Mouse (Mus musculus): ENCODE data around the gene Cdk6.
"Not testable (repeated sequence)": the region's sequence is repeated elsewhere in the genome, so short reads cannot be mapped to it uniquely, and the experiment has no call there.

Cdk6 gene

DNA sequence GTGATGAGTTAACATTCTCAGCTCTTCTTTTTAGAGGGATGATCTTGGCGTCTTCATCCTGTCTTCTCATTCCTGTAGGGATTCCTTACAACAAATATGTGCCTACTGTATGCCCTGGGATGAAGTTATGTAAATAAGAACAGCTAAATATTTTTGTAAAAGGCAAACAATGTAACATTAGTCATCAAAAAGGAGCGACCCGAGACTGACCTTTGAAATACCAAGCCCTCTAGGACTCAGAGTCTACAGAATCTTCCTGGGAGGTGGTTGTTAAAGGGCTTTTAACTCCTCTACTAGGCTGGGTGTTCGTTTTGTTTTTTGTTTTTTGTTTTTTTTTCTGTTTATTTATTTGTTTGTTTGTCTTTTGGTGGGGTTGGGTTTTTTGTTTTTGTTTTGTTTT, 4.3 kb downstream of the Cdk6 start:
- not testable (repeated sequence) for DNase-seq

- DNase-seq, result not testable (repeated sequence)
Observed at GRCm38 (mm10) chr5:3349393-3349792, 8.1 kb downstream of the Cdk6 start.

GRCm38 (mm10) chr5:3351836-3352235, 10.6 kb downstream of the Cdk6 start:
- DNase-seq, result not testable (repeated sequence)

DNA sequence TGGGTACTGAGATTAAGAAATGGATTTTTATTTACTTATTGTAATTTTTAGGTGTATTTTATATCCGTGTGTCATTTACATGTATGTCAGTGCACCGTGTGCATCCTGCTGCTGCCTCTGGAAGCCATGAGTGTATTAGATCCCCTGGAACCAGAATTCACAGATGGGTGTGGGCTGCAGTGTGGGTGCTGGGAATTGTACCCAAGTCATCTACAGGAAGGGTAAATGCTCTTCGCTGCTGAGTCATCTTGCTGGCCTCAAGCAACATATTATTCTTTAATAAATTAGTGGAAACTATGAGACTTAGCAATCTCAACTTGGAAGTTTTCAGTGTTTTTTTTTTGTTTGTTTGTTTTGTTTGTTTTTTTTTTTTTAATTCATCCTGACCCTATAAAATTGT, 11.0 kb downstream of the Cdk6 start:
- no peak for DNase-seq

DNA sequence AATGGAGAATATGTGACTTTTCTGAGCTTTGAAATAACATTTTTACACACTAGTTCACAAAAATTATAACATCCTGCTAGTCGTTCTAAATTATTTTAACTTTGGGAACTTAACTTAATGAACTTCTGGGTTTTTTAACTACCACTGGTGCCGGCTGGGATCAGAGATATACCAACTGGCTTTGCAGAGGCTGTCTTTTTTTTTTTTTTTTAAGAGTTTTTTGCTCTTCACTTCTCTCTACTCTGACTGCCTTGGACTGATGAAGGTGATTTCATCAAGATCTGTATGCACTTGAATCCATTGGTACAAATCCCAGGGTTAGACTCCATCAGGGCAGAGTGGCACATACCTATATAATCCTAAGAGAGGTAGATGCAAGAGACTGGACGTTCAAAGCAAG, 11.5 kb downstream of the Cdk6 start:
- no peak for DNase-seq

DNA sequence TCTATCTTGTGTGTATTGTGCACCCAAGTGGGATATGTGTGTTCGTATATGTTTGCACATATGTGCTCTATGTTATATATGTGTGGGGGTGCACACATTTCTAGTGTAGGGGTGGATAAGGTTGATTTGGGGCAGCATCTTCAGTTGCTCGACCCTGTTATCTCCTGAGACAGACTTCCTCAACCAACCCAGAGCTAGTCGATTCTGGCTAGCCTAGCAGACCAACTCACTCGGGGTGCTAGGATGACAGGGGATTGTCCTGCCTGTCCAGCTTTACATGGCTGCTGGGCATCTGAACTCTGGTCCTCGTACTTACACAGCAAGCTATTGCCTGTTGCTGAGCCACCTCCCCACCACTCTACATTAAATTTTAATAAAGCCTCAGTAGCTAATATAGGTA, 13.0 kb downstream of the Cdk6 start:
- DNase-seq, result no peak

- DNase-seq, result no peak
Observed at GRCm38 (mm10) chr5:3355032-3355536, 13.8 kb downstream of the Cdk6 start.

DNA sequence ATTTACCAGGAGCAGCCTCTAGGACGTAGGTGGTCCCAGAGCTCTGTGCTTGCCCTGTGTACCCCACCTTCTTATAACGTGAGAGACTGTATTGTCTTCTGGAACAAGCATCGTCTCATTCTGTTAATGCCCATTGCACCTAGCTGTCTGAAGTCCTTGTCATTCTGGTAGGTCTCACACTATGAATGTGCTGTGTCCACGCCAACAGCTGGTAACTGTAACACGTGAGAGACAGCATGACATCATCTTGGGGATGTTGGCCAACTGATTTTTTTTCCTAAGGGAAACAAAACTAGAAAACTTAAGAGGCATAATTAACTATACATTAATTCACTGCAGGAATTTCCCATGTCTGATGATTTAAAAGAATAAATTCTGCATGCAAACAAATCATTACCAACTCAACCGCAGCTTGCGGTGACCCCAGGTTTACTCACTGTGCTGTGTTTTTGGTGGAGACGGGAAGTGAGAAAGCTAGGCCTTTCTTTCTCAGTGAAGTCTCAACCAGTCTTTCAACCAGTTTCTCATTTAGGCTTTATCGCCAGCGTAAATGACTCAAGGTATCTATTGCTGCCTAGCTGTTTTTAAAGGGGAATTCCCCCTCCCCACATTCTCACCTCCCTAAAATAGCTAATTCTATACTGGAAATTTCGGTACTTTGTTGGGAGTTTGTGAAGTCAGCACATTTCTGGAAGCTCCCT, 14.4 kb downstream of the Cdk6 start:
- no peak for DNase-seq

DNA sequence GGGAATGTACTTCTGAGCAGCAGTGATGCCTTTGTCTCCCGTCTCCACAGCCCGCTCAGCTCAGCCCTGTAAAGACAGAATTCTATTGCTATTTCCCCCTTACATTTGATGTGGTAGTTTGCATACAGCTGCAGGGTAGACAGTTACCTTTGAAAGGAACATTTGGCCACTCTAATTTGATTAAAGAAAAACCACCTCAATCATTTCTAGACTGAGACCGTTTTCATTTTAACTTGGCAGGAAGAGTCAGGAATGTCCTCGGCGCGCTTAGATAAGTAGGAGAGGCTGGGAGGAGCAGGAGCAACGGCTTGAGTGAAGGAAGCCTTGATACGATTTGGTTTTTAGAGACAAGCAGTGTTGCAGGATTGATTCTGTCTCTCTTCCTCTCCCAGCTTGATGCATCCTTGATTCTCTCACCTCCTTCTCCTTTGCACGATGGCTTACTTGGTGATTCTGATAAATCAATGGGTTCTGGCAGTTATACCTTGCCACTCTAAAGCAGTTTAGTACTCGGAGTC, 15.0 kb downstream of the Cdk6 start:
- DNase-seq, result no peak

DNA sequence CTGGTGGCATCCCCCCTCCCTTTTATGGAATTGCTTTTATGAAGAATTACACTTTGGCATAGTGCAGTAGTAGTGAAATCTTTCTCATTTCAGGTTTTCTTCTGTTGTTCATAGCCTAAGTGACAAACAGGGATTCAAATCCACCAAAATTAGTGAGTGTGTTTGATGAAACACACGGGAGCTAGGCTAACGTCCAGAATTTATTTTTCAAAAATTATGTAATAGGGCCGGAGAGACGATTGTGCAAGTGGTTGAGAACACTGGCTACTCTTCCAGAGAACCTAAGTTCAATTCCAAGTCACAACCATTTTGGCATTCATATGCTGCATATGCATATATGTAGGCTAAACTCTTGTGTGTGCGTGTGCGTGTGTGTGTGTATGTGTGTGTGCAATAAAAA, 16.2 kb downstream of the Cdk6 start:
- no peak for DNase-seq

GRCm38 (mm10) chr5:3358687-3359520, 17.6 kb downstream of the Cdk6 start:
- DNase-seq, result no peak

DNA sequence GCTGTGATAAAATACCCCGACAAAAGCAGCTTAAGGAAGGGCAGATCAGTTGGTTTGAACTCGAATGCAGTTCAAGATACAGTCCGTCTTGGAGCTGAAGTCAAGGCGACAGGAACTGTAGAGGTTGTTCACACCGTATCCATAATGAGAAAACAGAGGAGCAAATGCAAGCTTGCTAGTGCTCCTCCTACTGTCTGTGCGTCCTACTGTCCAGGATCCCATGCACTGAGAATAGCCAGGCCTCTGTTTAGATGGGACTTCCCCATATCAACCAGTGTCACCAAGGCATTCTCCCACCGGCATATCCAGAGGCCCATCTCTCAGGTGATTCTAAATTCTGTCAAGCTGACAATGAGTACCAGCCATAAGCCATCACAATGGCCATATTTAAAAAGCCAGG, 18.6 kb downstream of the Cdk6 start:
- no peak for DNase-seq

DNA sequence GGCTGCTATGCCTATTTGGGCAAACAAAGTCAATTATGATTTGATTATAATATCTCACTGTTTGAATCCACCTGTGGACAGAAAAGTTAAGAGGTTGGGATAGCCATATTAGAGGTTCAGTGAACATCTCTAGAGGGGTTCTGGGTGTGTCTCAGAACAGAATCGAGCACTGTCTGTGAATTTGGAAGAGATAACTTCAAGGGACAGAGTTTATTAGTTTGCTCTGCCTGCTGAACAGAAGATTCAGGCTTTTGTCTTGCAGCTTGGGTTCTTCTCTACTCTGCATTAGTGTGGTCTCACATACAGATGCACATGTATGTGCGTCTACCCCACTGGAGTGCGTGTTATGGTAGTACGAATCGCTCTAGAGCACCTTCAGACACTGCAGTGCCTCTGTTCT, 20.0 kb downstream of the Cdk6 start:
- DNase-seq, result no peak

GRCm38 (mm10) chr5:3362111-3362510, 20.8 kb downstream of the Cdk6 start:
- no peak for DNase-seq

GRCm38 (mm10) chr5:3363036-3363983, 22.0 kb downstream of the Cdk6 start:
- no peak for DNase-seq

- DNase-seq, result no peak
Observed at GRCm38 (mm10) chr5:3367045-3367444, 25.8 kb downstream of the Cdk6 start.

DNA sequence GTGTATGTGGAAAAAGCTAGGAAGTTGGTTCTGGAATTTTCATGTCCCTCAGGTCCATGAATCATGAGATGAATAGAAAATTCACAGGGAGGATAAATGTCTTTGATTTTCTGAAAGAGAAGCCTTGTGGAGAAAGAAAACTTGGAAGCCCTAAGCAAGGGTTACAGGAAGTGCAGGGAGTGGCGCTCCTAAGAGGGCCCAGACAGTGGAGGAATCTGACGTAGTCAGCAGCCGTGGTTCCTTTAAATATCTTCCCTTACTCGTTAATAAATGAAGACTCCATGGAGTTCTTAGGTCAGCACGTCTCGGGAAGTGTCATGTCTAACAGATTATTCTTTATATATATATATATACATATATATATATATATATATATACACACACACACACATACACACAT, 28.0 kb downstream of the Cdk6 start:
- DNase-seq, result no peak

DNA sequence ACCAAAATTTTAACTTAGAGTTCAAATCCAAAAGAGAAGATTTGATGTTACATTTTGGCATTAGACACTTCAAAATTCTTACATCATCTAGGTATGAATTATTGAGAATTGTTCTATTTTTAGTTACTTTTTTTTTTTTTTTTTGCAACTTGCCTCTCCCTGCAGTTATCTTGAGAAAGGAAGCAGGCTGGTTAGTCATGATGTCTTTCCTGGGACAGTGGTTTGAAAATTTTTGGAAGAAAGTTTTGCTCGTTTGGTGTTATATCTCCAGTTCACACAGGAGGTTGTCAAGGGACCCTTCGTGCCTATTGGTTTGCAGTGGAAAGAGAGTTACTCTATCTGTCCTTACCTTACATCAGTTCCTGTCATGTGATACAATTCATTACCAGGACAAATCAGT, 29.9 kb downstream of the Cdk6 start:
- no peak for DNase-seq

- no peak for DNase-seq
Observed at GRCm38 (mm10) chr5:3373170-3373569, 31.9 kb downstream of the Cdk6 start.

GRCm38 (mm10) chr5:3374763-3375162, 33.5 kb downstream of the Cdk6 start:
- DNase-seq, result no peak

- peak; percentile 21 for DNase-seq
Observed at GRCm38 (mm10) chr5:3376167-3376566, 34.9 kb downstream of the Cdk6 start.

GRCm38 (mm10) chr5:3379252-3379651, 38.0 kb downstream of the Cdk6 start:
- DNase-seq, result no peak

- no peak for DNase-seq
Observed at GRCm38 (mm10) chr5:3380692-3381233, 39.5 kb downstream of the Cdk6 start.

All from kidney, adult 18-20 months (tissue).